Mouse (Mus musculus) spleen, postnatal 36 days (tissue): Measurements from ENCODE around the gene Cnot1.
"Not testable (repeated sequence)": the region's sequence is repeated elsewhere in the genome, so short reads cannot be mapped to it uniquely, and the experiment has no call there.

ENCODE experiments used
- DNase-seq, 2 experiments: peaks; one replicate each; pipeline ENCODE4 v3.0.0; 2022; ENCODE audit warnings: low spot score in 2 of 2, mixed read lengths in 1 of 2

The Cnot1 gene

GRCm38 (mm10) chr8:95817597-95817996, 10.3 kb upstream of the Cnot1 start:
- DNase-seq = no peak

DNA sequence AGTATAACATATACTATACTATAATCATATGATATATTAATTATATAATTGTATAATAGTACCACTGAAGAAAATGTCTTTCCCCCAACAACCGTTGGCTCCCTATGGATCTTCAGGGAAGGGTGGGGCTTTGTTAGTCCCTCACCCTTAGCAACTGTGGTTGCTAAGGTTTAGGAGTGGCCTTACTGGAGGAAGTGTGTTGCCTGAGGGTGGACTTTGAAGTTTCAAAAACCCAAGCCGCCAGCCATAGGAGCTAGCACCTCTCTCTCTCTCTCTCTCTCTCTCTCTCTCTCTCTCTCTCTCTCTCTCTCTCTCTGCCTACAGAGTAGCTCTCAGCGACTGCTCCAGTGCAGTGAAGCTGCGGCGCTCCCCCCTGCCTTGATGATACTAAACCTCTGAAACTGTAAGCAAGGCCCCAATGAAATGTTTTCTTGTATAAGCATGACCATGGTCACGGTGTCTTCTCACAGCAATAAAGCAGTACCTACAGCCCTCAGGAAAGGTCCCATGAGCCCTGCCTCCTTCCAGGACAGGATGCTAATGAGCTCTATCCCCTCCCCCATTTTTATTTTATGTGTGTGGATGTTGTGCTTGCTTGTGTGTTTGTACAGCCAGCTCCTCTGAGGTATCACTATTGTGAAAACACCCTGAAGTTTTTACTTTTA, 8.9 kb upstream of the Cnot1 start:
- no peak for DNase-seq

GRCm38 (mm10) chr8:95810184-95810591, 2.9 kb upstream of the Cnot1 start:
- peak; percentile 19 to 23 for DNase-seq

- no peak for DNase-seq
Observed at GRCm38 (mm10) chr8:95809116-95809515, 1.9 kb upstream of the Cnot1 start.

DNA sequence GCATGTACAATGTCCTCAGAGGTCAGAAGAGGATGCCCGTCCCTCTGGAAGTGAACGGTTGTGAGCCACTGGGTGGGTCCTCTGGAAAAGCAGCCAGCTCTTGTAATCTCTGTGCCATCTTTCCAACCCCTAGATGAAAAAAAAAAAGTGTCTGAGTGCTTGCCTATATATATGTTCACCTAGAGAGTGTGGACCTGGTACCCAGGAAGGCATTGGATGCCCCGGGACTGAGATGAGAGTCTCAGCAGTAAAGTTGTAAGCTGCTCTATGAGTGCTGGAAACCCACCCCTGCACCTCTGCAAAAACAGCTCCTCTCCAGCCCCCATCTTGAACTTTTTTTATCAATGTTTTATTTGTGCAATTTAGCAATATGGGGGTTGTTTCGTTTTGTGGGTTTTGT, 1.4 kb upstream of the Cnot1 start:
- no peak for DNase-seq

- DNase-seq = peak; percentile 91 to 95
Observed at GRCm38 (mm10) chr8:95807861-95808260, 597 bp upstream of the Cnot1 start.

DNA sequence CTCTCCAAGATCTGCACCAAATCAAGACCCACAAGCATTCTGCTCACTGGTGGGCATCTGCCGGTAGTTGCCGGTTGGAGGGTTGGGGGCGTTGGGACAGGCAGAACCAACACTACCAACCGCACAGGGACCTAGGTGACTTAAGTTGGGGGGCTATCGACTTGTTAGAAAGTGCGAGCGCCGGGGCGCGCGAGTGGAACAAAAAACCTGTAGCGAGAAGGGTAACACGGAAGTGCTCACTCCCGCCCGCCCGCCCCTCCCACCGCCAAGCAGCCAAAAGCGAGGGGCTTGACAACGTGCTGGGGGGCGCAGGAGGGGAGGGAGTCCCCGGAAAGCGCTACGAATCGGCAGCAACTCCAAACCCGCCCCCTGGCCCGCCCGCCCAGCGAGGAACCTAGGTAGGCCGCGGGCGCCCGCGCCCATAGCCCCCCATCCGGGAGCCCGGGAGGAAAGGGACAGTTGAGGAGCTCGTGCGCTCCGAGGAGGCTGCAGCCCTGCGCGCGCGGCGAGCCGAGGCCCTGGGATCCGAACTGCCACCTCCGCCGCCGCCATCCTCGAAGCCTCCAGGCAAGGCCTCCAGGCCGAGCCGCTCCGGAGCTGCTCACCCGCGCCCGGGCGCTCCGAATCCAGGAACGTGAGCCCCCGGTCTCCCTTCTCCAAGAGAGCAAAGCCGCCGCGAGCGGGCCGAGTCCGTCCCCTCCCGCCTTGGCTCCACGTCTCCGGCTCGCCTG, 638 bp downstream of the Cnot1 start:
- DNase-seq = peak; percentile 26

GRCm38 (mm10) chr8:95805482-95805881, 1.8 kb downstream of the Cnot1 start:
- DNase-seq = no peak

DNA sequence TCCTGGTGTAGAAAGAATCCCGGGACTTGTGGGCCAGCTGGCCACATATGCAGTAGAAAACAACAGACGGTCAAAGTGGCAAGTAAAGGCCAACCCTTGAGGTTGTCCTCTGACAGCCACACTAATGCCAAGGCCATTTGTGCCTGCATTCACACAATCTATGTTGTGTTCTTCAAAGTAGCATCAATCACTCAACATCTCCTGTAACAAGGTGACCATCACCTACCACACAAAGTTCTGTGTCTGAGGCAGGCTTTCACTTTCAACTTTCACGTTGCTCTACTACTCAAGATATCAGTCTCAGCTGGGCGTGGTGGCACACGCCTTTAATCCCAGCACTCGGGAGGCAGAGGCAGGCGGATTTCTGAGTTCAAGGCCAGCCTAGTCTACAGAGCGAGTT, 5.0 kb downstream of the Cnot1 start:
- no peak for DNase-seq

- DNase-seq = no peak
Observed at GRCm38 (mm10) chr8:95801476-95802064, 5.7 kb downstream of the Cnot1 start.

- no peak for DNase-seq
Observed at GRCm38 (mm10) chr8:95800353-95800752, 6.9 kb downstream of the Cnot1 start.

GRCm38 (mm10) chr8:95799891-95800290, 7.4 kb downstream of the Cnot1 start:
- no peak for DNase-seq

DNA sequence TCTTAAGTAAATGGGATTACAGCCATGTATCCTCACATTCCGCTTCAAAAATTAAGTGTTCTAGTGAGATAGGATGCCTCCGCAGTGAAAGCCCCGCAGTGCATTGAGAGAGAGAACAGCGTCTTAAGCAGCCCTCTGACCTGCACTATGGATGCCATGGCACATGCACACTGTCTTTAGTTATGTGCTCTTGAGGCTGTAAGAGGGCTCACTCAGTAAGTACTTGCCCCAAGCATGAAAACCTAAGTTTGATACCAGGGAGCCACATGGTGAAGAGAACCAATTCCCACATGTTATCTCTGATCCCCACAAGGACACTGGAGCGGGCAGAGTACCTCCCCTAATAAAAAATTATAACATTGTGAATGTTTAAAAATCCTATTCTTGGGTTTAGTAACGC, 8.1 kb downstream of the Cnot1 start:
- no peak for DNase-seq

- DNase-seq = not testable (repeated sequence)
Observed at GRCm38 (mm10) chr8:95795333-95796061, 11.8 kb downstream of the Cnot1 start.

DNA sequence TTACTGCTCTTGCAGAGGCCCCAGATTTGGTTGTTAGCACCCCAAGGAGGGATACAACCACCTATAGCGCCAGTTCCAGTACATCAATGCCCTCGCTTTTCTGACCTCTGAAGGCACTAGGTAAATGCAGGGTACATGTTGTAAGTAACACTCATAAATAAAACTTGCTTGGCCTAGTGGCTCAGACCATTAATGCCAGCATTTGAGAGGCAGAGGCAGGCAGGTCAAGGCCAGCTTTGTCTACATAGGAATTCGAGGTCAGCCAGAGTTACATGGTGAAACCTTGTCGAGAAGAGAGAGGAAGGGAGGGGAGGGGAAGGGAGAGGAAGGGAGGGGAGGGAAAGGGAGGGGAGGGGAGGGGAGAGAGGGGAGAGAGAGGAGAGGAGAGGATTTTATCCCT, 21.7 kb downstream of the Cnot1 start:
- no peak for DNase-seq

- DNase-seq = no peak
Observed at GRCm38 (mm10) chr8:95782628-95783027, 24.6 kb downstream of the Cnot1 start.

DNA sequence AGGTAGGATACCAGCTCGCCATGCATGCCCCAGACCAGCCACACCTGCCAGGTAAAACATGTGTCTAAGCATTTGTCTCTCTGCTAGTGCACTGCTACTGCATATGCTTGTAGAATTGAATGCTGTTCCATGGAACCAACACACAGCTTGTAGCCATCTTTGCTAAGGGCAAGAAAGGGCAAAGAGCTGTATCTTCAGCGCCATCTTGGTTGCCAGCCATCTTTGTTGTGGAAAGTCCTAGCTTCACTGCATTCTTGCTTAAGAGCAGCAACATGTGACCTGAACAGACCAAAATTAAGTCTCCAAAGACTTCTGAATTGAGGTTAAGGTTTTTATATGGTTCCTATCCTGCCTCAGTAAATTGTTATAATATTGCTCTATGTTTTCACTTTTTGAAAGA, 25.5 kb downstream of the Cnot1 start:
- no peak for DNase-seq

- DNase-seq = no peak
Observed at GRCm38 (mm10) chr8:95781085-95781484, 26.2 kb downstream of the Cnot1 start.

DNA sequence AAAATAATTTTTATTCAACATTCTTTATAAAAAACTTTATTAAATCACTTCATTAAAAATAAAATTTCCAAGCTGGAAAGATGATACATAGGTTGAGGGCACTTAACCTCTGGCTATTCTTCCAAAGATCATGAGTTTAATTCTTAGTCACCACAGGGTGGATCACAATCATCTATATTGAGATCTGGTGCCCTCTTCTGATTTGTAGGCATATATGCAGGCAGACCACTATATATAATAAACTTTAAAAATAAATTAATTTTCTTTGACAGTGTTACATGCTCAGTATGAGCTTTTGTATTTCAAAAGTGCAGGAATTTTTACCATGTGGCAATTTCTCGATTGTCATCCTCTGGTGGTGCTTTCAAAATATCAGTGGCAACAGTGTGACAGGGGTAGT, 43.1 kb downstream of the Cnot1 start:
- no peak for DNase-seq

GRCm38 (mm10) chr8:95760323-95760722, 46.9 kb downstream of the Cnot1 start:
- DNase-seq = no peak

GRCm38 (mm10) chr8:95751924-95752323, 55.3 kb downstream of the Cnot1 start:
- no peak for DNase-seq

GRCm38 (mm10) chr8:95748028-95748427, 59.2 kb downstream of the Cnot1 start:
- DNase-seq = no peak
